Mouse (Mus musculus) left cerebral cortex, adult 2 months (tissue): ENCODE measurements around the gene Whrn. TPM values are rescaled to one million over a fixed set of nuclear protein-coding genes. Genes with fewer than 3 reads are reported as not detected.

Source experiments
- DNase-seq, 2 experiments: peaks; one replicate each; pipeline ENCODE4 v3.0.0; 2021 to 2022; ENCODE audit warnings: low spot score in 2 of 2, mixed read lengths in 1 of 2; ENCODE audit errors: extremely low spot score in 1 of 2
- H3K27ac ChIP-seq: fragments of 200-600 bp; 2 replicates; pipeline ENCODE4 v1.8.1; 2022
- H3K4me3 ChIP-seq: fragments of 200-600 bp; 2 replicates; pipeline ENCODE4 v1.8.1; 2022
- CTCF ChIP-seq: fragments of 200-600 bp; IDR thresholded peaks from 2 replicates; pipeline ENCODE4 v1.8.1; 2022; ENCODE audit warnings: antibody characterized with exemption, mild to moderate bottlenecking, moderate library complexity
- intact Hi-C: fragments of 180-260 bp; cut with DNase I; formaldehyde crosslinking; loops from one replicate; pipeline ENCODE4 v1.15.1; 2025
- total RNA-seq, 2 experiments: library from RNA; stranded (reverse); gene quantifications; 2 replicates each; pipeline ENCODE4 v1.2.3; 2021

Gene Whrn
- total RNA-seq, 2 experiments from 2014 or later: 45.1 to 53.7 TPM

- no peak for TF ChIP-seq CTCF
- intact Hi-C loops: no loop called here
- DNase-seq: no peak
These were observed 18.7 kb upstream of the Whrn start for GRCm38 (mm10) chr4:63514454-63514984.

GRCm38 (mm10) chr4:63512921-63513320 is 17.1 kb upstream of the Whrn start:
- no peak for DNase-seq
- H3K4me3 ChIP-seq: no peak overlapping the region
- TF ChIP-seq CTCF: no peak
- no peak overlapping the region for H3K27ac ChIP-seq
- intact Hi-C loops: no loop called here

More at GRCm38 (mm10) chr4:63514454-63514984, 18.7 kb upstream of the Whrn start:
- H3K4me3 ChIP-seq: no peak overlapping the region
- H3K27ac ChIP-seq: no peak overlapping the region

- peak; percentile 63 to 68 for DNase-seq
- Histone ChIP-seq H3K4me3 (no peak overlapping the region), H3K27ac (no peak overlapping the region)
- intact Hi-C loops: loop anchor here (1.0 to 2.0 kb wide), 2 partner anchors 337 to 440 kb away; no protein-coding TSS in a partner anchor
- TF ChIP-seq CTCF: peak; percentile 58
These were observed 12.4 kb upstream of the Whrn start for GRCm38 (mm10) chr4:63508232-63508631.

GRCm38 (mm10) chr4:63507478-63507877 is 11.7 kb upstream of the Whrn start:
- no peak for TF ChIP-seq CTCF
- H3K27ac ChIP-seq: no peak overlapping the region
- intact Hi-C loops: no loop called here
- no peak for DNase-seq
- no peak overlapping the region for H3K4me3 ChIP-seq

GRCm38 (mm10) chr4:63503949-63504348 is 8.2 kb upstream of the Whrn start:
- intact Hi-C loops: no loop called here
- TF ChIP-seq CTCF: no peak
- Histone ChIP-seq H3K27ac (no peak overlapping the region), H3K4me3 (no peak overlapping the region)
- no peak for DNase-seq

- no peak for DNase-seq
- intact Hi-C loops: no loop called here
- no peak overlapping the region for H3K4me3 ChIP-seq
- no peak overlapping the region for H3K27ac ChIP-seq
- no peak for TF ChIP-seq CTCF
These were observed 5.3 kb upstream of the Whrn start for GRCm38 (mm10) chr4:63501050-63501449.

- intact Hi-C loops: loop anchor here (5.0 kb wide), 2 partner anchors 59 to 81 kb away; partner anchors contain the start of gene Tmem268
- DNase-seq: no peak
- peak; percentile 55 for TF ChIP-seq CTCF
- Histone ChIP-seq H3K4me3 (no peak overlapping the region), H3K27ac (no peak overlapping the region)
These were observed 2.6 kb upstream of the Whrn start for GRCm38 (mm10) chr4:63498346-63498745.

GRCm38 (mm10) chr4:63496312-63496711 is 521 bp upstream of the Whrn start:
- no peak for DNase-seq
- intact Hi-C loops: loop anchor here (5.0 kb wide), 2 partner anchors 61 to 79 kb away; partner anchors contain the start of gene Tmem268
- Histone ChIP-seq H3K4me3 (peak overlapping the region; percentile 59), H3K27ac (0 out of 2 replicates have a peak overlapping the region, but pooled peaks have one; percentile 40)
- TF ChIP-seq CTCF: no peak

- peak overlapping the region; percentile 10 for H3K27ac ChIP-seq
- peak overlapping the region; percentile 59 for H3K4me3 ChIP-seq
- intact Hi-C loops: loop anchor here (5.0 kb wide), 3 partner anchors 52 to 78 kb away; partner anchors contain the start of gene Tmem268
- DNase-seq: peak; percentile 51 to 53
- no peak for TF ChIP-seq CTCF
These were observed 550 bp downstream of the Whrn start for GRCm38 (mm10) chr4:63494967-63495914.

- no peak for DNase-seq
- H3K27ac ChIP-seq: peak overlapping the region; percentile 10
- H3K4me3 ChIP-seq: peak overlapping the region; percentile 59
- TF ChIP-seq CTCF: no peak
- intact Hi-C loops: loop anchor here (5.0 kb wide), 1 partner anchor 53 kb away; no protein-coding TSS in a partner anchor
These were observed 1.3 kb downstream of the Whrn start for GRCm38 (mm10) chr4:63494401-63494966.

GRCm38 (mm10) chr4:63493351-63494121 is 2.3 kb downstream of the Whrn start:
- H3K4me3 ChIP-seq: peak overlapping the region; percentile 20
- H3K27ac ChIP-seq: no peak overlapping the region
- intact Hi-C loops: loop anchor here (5.0 kb wide), 1 partner anchor 54 kb away; no protein-coding TSS in a partner anchor
- DNase-seq: no peak
- no peak for TF ChIP-seq CTCF
